Mouse (Mus musculus) small intestine, adult 2 months (tissue): ENCODE results near the gene Get4. TPM values are rescaled to one million over a fixed set of nuclear protein-coding genes. Genes with fewer than 3 reads are reported as not detected.
A peak's percentile ranks its signal among the peaks of the same experiment; 100 is the strongest.

Experiments used
- H3K27ac ChIP-seq: fragments of 200-500 bp; 2 replicates; pipeline ENCODE4 v1.5.1; 2012; ENCODE audit warnings: low read depth, low read length, control low read depth, inconsistent platforms; ENCODE audit not compliant: insufficient read depth
- H3K27me3 ChIP-seq: fragments of 200-500 bp; 2 replicates; pipeline ENCODE4 v1.6.1; 2012; ENCODE audit warnings: mild to moderate bottlenecking, moderate library complexity, low read length, inconsistent platforms; ENCODE audit not compliant: control insufficient read depth, insufficient read depth
- H3K36me3 ChIP-seq: fragments of 200-500 bp; 2 replicates; pipeline ENCODE4 v1.6.1; 2012; ENCODE audit warnings: mild to moderate bottlenecking, low read length, control low read depth, inconsistent platforms; ENCODE audit not compliant: control insufficient read depth, insufficient read depth
- H3K4me1 ChIP-seq: fragments of 200-500 bp; 2 replicates; pipeline ENCODE4 v1.6.1; 2012; ENCODE audit warnings: low read length, inconsistent platforms, mixed read lengths; ENCODE audit not compliant: control insufficient read depth, insufficient read depth, insufficient read length
- H3K4me3 ChIP-seq: fragments of 200-500 bp; 2 replicates; pipeline ENCODE4 v1.5.1; 2012; ENCODE audit warnings: low read depth, mild to moderate bottlenecking, control low read depth, inconsistent platforms, low read length, moderate library complexity
- CTCF ChIP-seq: fragments of 200-500 bp; IDR thresholded peaks from 2 replicates; pipeline ENCODE4 v1.5.1; 2012; ENCODE audit warnings: low read depth, mild to moderate bottlenecking, control low read depth, inconsistent platforms, low read length, moderate library complexity, mixed read lengths; ENCODE audit not compliant: insufficient replicate concordance, insufficient read length; ENCODE audit errors: extremely low read depth
- POLR2A ChIP-seq: fragments of 200-500 bp; IDR thresholded peaks from 2 replicates; pipeline ENCODE4 v1.6.1; 2012; ENCODE audit warnings: low read depth, mild to moderate bottlenecking, control low read depth, inconsistent platforms, low read length, moderate library complexity
- WGBS: fragments of 180-500 bp; shearing (Covaris S2); methylation state at CpG from one replicate; pipeline ENCODE4 v1.1.7; 2018; 5-methylcytosine and 5-hydroxymethylcytosine counted together
- polyA plus RNA-seq: library from polyadenylated mRNA; depleted of rRNA; stranded (reverse); fragments of >200 nt; gene quantifications from 2 replicates; pipeline ENCODE4 v1.2.3, GENCODE M21; 2012

The Get4 gene
- polyA plus RNA-seq, 1 experiment = 240 TPM

GRCm38 (mm10) chr5:139290467-139291259 lies 38.5 kb downstream of the Get4 start:
- TF ChIP-seq CTCF (no peak), POLR2A (no peak)
- WGBS = 80% methylated on average over 12 of the region's 12 CpGs
- H3K4me1 ChIP-seq = peaks cover 14% of the 10 kb centered on the region
- H3K27ac ChIP-seq = peak overlapping the region; percentile 35; the same call in 1 of the 2 replicates
- H3K27me3 ChIP-seq = no peaks in the 10 kb centered on the region
- peaks cover 35% of the 10 kb centered on the region for H3K36me3 ChIP-seq
- H3K4me3 ChIP-seq = no peak overlapping the region

- 80% methylated on average over 6 of the region's 6 CpGs for WGBS
- Histone ChIP-seq H3K27me3 (no peaks in the 10 kb centered on the region), H3K4me3 (no peak overlapping the region), H3K27ac (no peak overlapping the region), H3K4me1 (peaks cover under 1% of the 10 kb centered on the region; the same call in 1 of the 2 replicates), H3K36me3 (peaks cover 41% of the 10 kb centered on the region)
- no peak for TF ChIP-seq POLR2A
- no peak for TF ChIP-seq CTCF
Measured at GRCm38 (mm10) chr5:139291811-139292560, 39.9 kb downstream of the Get4 start.

- Histone ChIP-seq H3K27ac (no peak overlapping the region), H3K4me3 (no peak overlapping the region), H3K27me3 (no peaks in the 10 kb centered on the region), H3K36me3 (peaks cover 43% of the 10 kb centered on the region), H3K4me1 (peaks cover 19% of the 10 kb centered on the region)
- TF ChIP-seq POLR2A (no peak), CTCF (no peak)
- WGBS = 83% methylated on average over 2 of the region's 2 CpGs
Measured at GRCm38 (mm10) chr5:139294089-139294488, 42.0 kb downstream of the Get4 start.

- Histone ChIP-seq H3K36me3 (peaks cover 43% of the 10 kb centered on the region), H3K4me1 (peaks cover 44% of the 10 kb centered on the region), H3K27ac (peak overlapping the region; percentile 92), H3K4me3 (no peak overlapping the region), H3K27me3 (no peaks in the 10 kb centered on the region)
- no peak for TF ChIP-seq CTCF
- TF ChIP-seq POLR2A = no peak; the same call in 1 of the 2 replicates
- 27% methylated on average over 10 of the region's 10 CpGs for WGBS
Measured at GRCm38 (mm10) chr5:139297092-139297491, 45.0 kb downstream of the Get4 start.

- no peak overlapping the region for H3K4me3 ChIP-seq
- peaks cover 38% of the 10 kb centered on the region for H3K36me3 ChIP-seq
- H3K4me1 ChIP-seq = peaks cover 49% of the 10 kb centered on the region
- no peaks in the 10 kb centered on the region for H3K27me3 ChIP-seq
- TF ChIP-seq CTCF (no peak), POLR2A (no peak)
- 73% methylated on average over 5 of the region's 5 CpGs for WGBS
- H3K27ac ChIP-seq = peak overlapping the region; percentile 92
Measured at GRCm38 (mm10) chr5:139297745-139298144, 45.6 kb downstream of the Get4 start.

GRCm38 (mm10) chr5:139302101-139302500 lies 50.0 kb downstream of the Get4 start:
- WGBS = 42% methylated on average over 6 of the region's 6 CpGs
- TF ChIP-seq POLR2A (peak; percentile 22; the same call in 1 of the 2 replicates), CTCF (no peak)
- H3K4me3 ChIP-seq = no peak overlapping the region

GRCm38 (mm10) chr5:139303646-139304061 lies 51.5 kb downstream of the Get4 start:
- TF ChIP-seq POLR2A (no peak), CTCF (no peak)
- peaks cover 52% of the 10 kb centered on the region for H3K4me1 ChIP-seq
- peak overlapping the region; percentile 97 for H3K27ac ChIP-seq
- H3K4me3 ChIP-seq = no peak overlapping the region
- no peaks in the 10 kb centered on the region for H3K27me3 ChIP-seq
- H3K36me3 ChIP-seq = peaks cover 34% of the 10 kb centered on the region
- 27% methylated on average over 9 of the region's 9 CpGs for WGBS

More at GRCm38 (mm10) chr5:139302101-139302500, 50.0 kb downstream of the Get4 start:
- Histone ChIP-seq H3K27ac (peak overlapping the region; percentile 97), H3K36me3 (peaks cover 32% of the 10 kb centered on the region), H3K4me1 (peaks cover 59% of the 10 kb centered on the region), H3K27me3 (no peaks in the 10 kb centered on the region)
